Mouse (Mus musculus) lung, embryonic 14.5 days (tissue): ENCODE results near the gene Scrn1. TPM values are rescaled to one million over a fixed set of nuclear protein-coding genes. Genes with fewer than 3 reads are reported as not detected.
A peak's percentile ranks its signal among the peaks of the same experiment; 100 is the strongest.

Experiments used
- ATAC-seq: fragments of 200-750 bp; cut with Nextera tagmentation; 2 replicates; pipeline ENCODE4 v1.8.0; 2017; ENCODE audit warnings: mild to moderate bottlenecking, moderate TSS enrichment, moderate library complexity; ENCODE audit not compliant: insufficient read depth
- DNase-seq: peaks from one replicate; pipeline ENCODE4 v3.0.0-alpha.2; 2015
- H3K27ac ChIP-seq: fragments of 300-500 bp; sonication (generic); 2 replicates; pipeline ENCODE4 v1.5.1; 2014; ENCODE audit warnings: low read depth, mild to moderate bottlenecking, moderate library complexity
- H3K27me3 ChIP-seq: fragments of 300-500 bp; sonication (generic); 2 replicates; pipeline ENCODE4 v1.6.1; 2014; ENCODE audit warnings: low read length, control low read depth; ENCODE audit not compliant: insufficient read depth
- H3K36me3 ChIP-seq: fragments of 300-500 bp; sonication (generic); 2 replicates; pipeline ENCODE4 v1.6.1; 2014; ENCODE audit warnings: control low read depth; ENCODE audit not compliant: insufficient read depth
- H3K4me1 ChIP-seq: fragments of 300-500 bp; sonication (generic); 2 replicates; pipeline ENCODE4 v1.6.1; 2014; ENCODE audit warnings: antibody characterized with exemption, control low read depth; ENCODE audit not compliant: insufficient read depth
- H3K4me2 ChIP-seq: fragments of 300-500 bp; sonication (generic); 2 replicates; pipeline ENCODE4 v1.6.1; 2014; ENCODE audit warnings: mild to moderate bottlenecking
- H3K4me3 ChIP-seq: fragments of 300-500 bp; sonication (generic); 2 replicates; pipeline ENCODE4 v1.5.1; 2014; ENCODE audit warnings: low read depth, low read length
- H3K9ac ChIP-seq: fragments of 300-500 bp; sonication (generic); 2 replicates; pipeline ENCODE4 v1.6.1; 2014
- H3K9me3 ChIP-seq: fragments of 300-500 bp; sonication (generic); 2 replicates; pipeline ENCODE4 v1.6.1; 2016; ENCODE audit warnings: low read depth, low read length, control low read depth
- CTCF ChIP-seq: IDR thresholded peaks from 2 replicates; pipeline ENCODE4 v1.5.1; 2016; ENCODE audit warnings: antibody characterized with exemption, low read depth
- WGBS: fragments of 180-500 bp; shearing (Covaris S2); extraction: QIAGEN DNeasy Blood & Tissue Kit; methylation state at CpG from one replicate; pipeline ENCODE4 v1.1.7; 2014; 5-methylcytosine and 5-hydroxymethylcytosine counted together
- polyA plus RNA-seq: library from polyadenylated mRNA; unstranded; fragments of >200 nt; fragmentation: Nextera tagmentation; extraction: Ambion mirVana; gene quantifications from 2 replicates; pipeline ENCODE4 v1.2.1, GENCODE M21; 2014

The Scrn1 gene
- polyA plus RNA-seq, 1 experiment from 2014 or later, result 1.9 TPM

GRCm38 (mm10) chr6:54530182-54530581, 36.1 kb downstream of the Scrn1 start:
- DNase-seq, result no peak
- WGBS, result 77% methylated on average over 2 of the region's 2 CpGs
- H3K9me3 ChIP-seq, result no peaks in the 10 kb centered on the region

GRCm38 (mm10) chr6:54528666-54529065, 37.6 kb downstream of the Scrn1 start:
- DNase-seq (no peak), ATAC-seq (no peak)
- Histone ChIP-seq H3K27ac (no peak overlapping the region), H3K4me2 (no peak overlapping the region), H3K9ac (no peak overlapping the region), H3K4me3 (no peak overlapping the region), H3K27me3 (no peaks in the 10 kb centered on the region), H3K9me3 (no peaks in the 10 kb centered on the region), H3K36me3 (no peaks in the 10 kb centered on the region), H3K4me1 (no peaks in the 10 kb centered on the region)
- no peak for TF ChIP-seq CTCF
- 82% methylated on average over 8 of the region's 8 CpGs for WGBS

More at GRCm38 (mm10) chr6:54530182-54530581, 36.1 kb downstream of the Scrn1 start:
- no peaks in the 10 kb centered on the region for H3K27me3 ChIP-seq
- H3K9ac ChIP-seq, result no peak overlapping the region
- H3K36me3 ChIP-seq, result no peaks in the 10 kb centered on the region
- no peak overlapping the region for H3K27ac ChIP-seq
- TF ChIP-seq CTCF, result no peak
- H3K4me1 ChIP-seq, result no peaks in the 10 kb centered on the region
- no peak overlapping the region for H3K4me3 ChIP-seq
- H3K4me2 ChIP-seq, result no peak overlapping the region
- ATAC-seq, result no peak

GRCm38 (mm10) chr6:54518758-54519157, 47.5 kb downstream of the Scrn1 start:
- 52% methylated on average over 5 of the region's 5 CpGs for WGBS
- Histone ChIP-seq H3K4me3 (no peak overlapping the region), H3K27ac (no peak overlapping the region), H3K4me1 (no peaks in the 10 kb centered on the region), H3K9me3 (no peaks in the 10 kb centered on the region), H3K27me3 (no peaks in the 10 kb centered on the region), H3K4me2 (no peak overlapping the region), H3K9ac (no peak overlapping the region), H3K36me3 (no peaks in the 10 kb centered on the region)
- TF ChIP-seq CTCF, result no peak
- no peak for ATAC-seq
- DNase-seq, result no peak

- WGBS, result 93% methylated on average over 2 of the region's 2 CpGs
- Histone ChIP-seq H3K4me1 (no peaks in the 10 kb centered on the region), H3K9me3 (no peaks in the 10 kb centered on the region), H3K27me3 (no peaks in the 10 kb centered on the region), H3K36me3 (no peaks in the 10 kb centered on the region), H3K27ac (no peak overlapping the region), H3K9ac (no peak overlapping the region), H3K4me3 (no peak overlapping the region), H3K4me2 (no peak overlapping the region)
- DNase-seq (no peak), ATAC-seq (peak; percentile 35; the same call in 1 of the 2 replicates)
- no peak for TF ChIP-seq CTCF
These were observed 49.7 kb downstream of the Scrn1 start for GRCm38 (mm10) chr6:54516512-54517134.

GRCm38 (mm10) chr6:54512256-54512655, 54.0 kb downstream of the Scrn1 start:
- Histone ChIP-seq H3K4me3 (no peak overlapping the region), H3K36me3 (no peaks in the 10 kb centered on the region), H3K27ac (no peak overlapping the region), H3K9ac (no peak overlapping the region), H3K27me3 (no peaks in the 10 kb centered on the region), H3K9me3 (no peaks in the 10 kb centered on the region), H3K4me1 (no peaks in the 10 kb centered on the region), H3K4me2 (no peak overlapping the region)
- WGBS, result 26% methylated on average over 2 of the region's 2 CpGs
- DNase-seq (no peak), ATAC-seq (no peak)
- no peak for TF ChIP-seq CTCF

- H3K4me1 ChIP-seq, result no peaks in the 10 kb centered on the region
- no peak overlapping the region for H3K4me2 ChIP-seq
- ATAC-seq (no peak), DNase-seq (no peak)
- WGBS, result 83% methylated on average over 13 of the region's 13 CpGs
- H3K27me3 ChIP-seq, result no peaks in the 10 kb centered on the region
- H3K9me3 ChIP-seq, result no peaks in the 10 kb centered on the region
- H3K4me3 ChIP-seq, result no peak overlapping the region
- no peaks in the 10 kb centered on the region for H3K36me3 ChIP-seq
- H3K27ac ChIP-seq, result no peak overlapping the region
- no peak for TF ChIP-seq CTCF
- H3K9ac ChIP-seq, result no peak overlapping the region
These were observed 57.0 kb downstream of the Scrn1 start for GRCm38 (mm10) chr6:54509264-54509663.

GRCm38 (mm10) chr6:54508256-54508793, 58.0 kb downstream of the Scrn1 start:
- Histone ChIP-seq H3K4me1 (no peaks in the 10 kb centered on the region), H3K36me3 (no peaks in the 10 kb centered on the region), H3K9ac (no peak overlapping the region), H3K27ac (peak overlapping the region; percentile 71), H3K27me3 (no peaks in the 10 kb centered on the region), H3K4me3 (no peak overlapping the region), H3K4me2 (no peak overlapping the region), H3K9me3 (no peaks in the 10 kb centered on the region)
- WGBS, result 43% methylated on average over 6 of the region's 6 CpGs
- peak; percentile 65; the same call in 1 of the 2 replicates for ATAC-seq
- no peak for TF ChIP-seq CTCF
- DNase-seq, result peak; percentile 45
